Mouse (Mus musculus) heart, postnatal 0 days (tissue): ENCODE data around the gene Gm33543. TPM values are rescaled to one million over a fixed set of nuclear protein-coding genes. Genes with fewer than 3 reads are reported as not detected.

ENCODE experiments used
- ATAC-seq: fragments of 200-750 bp; cut with Nextera tagmentation; 2 replicates; pipeline ENCODE4 v1.8.0; 2017; ENCODE audit warnings: low read depth, moderate number of reproducible peaks, moderate library complexity; ENCODE audit not compliant: insufficient read depth
- DNase-seq: peaks from one replicate; pipeline ENCODE4 v3.0.0-alpha.2; 2016; ENCODE audit warnings: low spot score
- H3K27ac ChIP-seq: fragments of 300-500 bp; sonication (generic); 2 replicates; pipeline ENCODE4 v1.5.1; 2014; ENCODE audit warnings: low read depth, mild to moderate bottlenecking
- H3K27me3 ChIP-seq: fragments of 300-500 bp; sonication (generic); 2 replicates; pipeline ENCODE4 v1.6.1; 2014; ENCODE audit warnings: low read length, mixed read lengths; ENCODE audit not compliant: control insufficient read depth, insufficient read depth
- H3K36me3 ChIP-seq: fragments of 300-500 bp; sonication (generic); replicated peaks from 2 replicates; pipeline ENCODE4 v1.6.1; 2014; ENCODE audit warnings: low read length, mixed read lengths; ENCODE audit not compliant: control insufficient read depth, insufficient read depth
- H3K4me1 ChIP-seq: fragments of 300-500 bp; sonication (generic); 2 replicates; pipeline ENCODE4 v1.6.1; 2014; ENCODE audit warnings: antibody characterized with exemption; ENCODE audit not compliant: control insufficient read depth, insufficient read depth
- H3K4me2 ChIP-seq: fragments of 300-500 bp; sonication (generic); 2 replicates; pipeline ENCODE4 v1.6.1; 2014; ENCODE audit warnings: low read depth, mild to moderate bottlenecking, low read length, moderate library complexity
- H3K4me3 ChIP-seq: fragments of 300-500 bp; sonication (generic); 2 replicates; pipeline ENCODE4 v1.5.1; 2014; ENCODE audit warnings: low read depth, low read length
- H3K9ac ChIP-seq: fragments of 300-500 bp; sonication (generic); replicated peaks from 2 replicates; pipeline ENCODE4 v1.6.1; 2014; ENCODE audit warnings: low read depth, low read length, mixed read lengths
- H3K9me3 ChIP-seq: fragments of 300-500 bp; sonication (generic); replicated peaks from 2 replicates; pipeline ENCODE4 v1.6.1; 2016; ENCODE audit warnings: low read length; ENCODE audit not compliant: control insufficient read depth
- CTCF ChIP-seq: IDR thresholded peaks from 2 replicates; pipeline ENCODE4 v1.5.1; 2016; ENCODE audit warnings: antibody characterized with exemption, control low read depth, low read depth
- EP300 ChIP-seq: IDR thresholded peaks from 2 replicates; pipeline ENCODE4 v1.6.1; 2016; ENCODE audit warnings: antibody characterized with exemption, low read depth
- WGBS: fragments of 180-500 bp; shearing (Covaris S2); extraction: QIAGEN DNeasy Blood & Tissue Kit; methylation state at CpG from one replicate; pipeline ENCODE4 v1.1.7; 2014; 5-methylcytosine and 5-hydroxymethylcytosine counted together
- polyA plus RNA-seq: library from polyadenylated mRNA; unstranded; fragments of >200 nt; fragmentation: Nextera tagmentation; extraction: Ambion mirVana; gene quantifications from 2 replicates; pipeline ENCODE4 v1.2.1, GENCODE M21; 2015
- total RNA-seq: library from RNA; depleted of rRNA; stranded (reverse); fragments of >200 nt; gene quantifications from 2 replicates; pipeline ENCODE4 v1.2.3, GENCODE M21; 2014; ENCODE audit warnings: low replicate concordance

The Gm33543 gene
- total and polyA plus RNA-seq, 2 experiments from 2014 or later: 0.55 TPM; not detected in 1

DNA sequence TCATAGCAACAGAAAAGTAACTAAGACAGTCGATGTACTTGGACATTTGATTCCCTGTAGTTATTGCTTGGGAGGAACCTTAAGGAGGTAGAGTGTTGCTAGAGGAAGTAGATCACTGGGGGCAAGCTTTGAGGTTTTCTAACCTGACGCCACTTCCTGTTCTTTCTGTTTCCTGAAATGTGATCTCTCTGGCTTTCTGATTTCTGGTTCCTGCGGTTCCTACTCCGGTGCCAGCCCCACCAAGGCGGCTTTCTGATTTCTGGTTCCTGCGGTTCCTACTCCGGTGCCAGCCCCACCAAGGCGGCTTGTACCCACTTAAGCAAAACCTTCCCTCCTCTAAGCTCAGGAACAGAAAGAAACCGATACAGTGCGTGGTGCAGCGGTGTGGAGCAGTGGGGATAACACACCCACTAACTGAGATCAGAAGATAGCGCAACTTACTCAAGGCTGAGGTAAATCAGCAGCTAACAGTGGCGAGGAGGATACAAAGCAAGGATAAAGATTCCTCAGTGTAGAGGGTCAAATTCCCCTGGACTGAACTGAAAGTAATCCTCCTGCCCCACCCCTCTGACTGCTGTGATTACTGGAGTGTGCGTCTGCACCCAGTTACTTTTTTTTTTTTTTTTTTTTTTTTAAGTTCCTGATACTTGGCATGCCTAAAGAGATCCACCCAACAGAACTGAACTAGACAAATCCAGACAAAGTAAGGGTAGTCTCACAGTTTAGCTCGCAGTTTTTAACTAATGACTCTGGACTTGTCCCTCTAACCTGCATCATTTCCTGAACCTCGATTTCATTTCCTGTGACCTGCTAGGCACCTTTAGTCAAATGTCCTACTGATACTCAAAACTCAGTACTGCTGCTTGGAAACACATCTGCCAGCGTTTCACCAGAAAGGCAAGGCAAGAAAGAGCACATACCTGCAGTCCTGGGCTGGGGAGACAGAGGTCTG lies 37.5 kb upstream of the Gm33543 start:
- Histone ChIP-seq H3K4me3 (no peak overlapping the region), H3K9ac (no peak overlapping the region), H3K36me3 (no peaks in the 10 kb centered on the region), H3K4me2 (no peak overlapping the region), H3K4me1 (no peaks in the 10 kb centered on the region), H3K9me3 (no peaks in the 10 kb centered on the region), H3K27ac (no peak overlapping the region), H3K27me3 (no peaks in the 10 kb centered on the region)
- WGBS: 80% methylated on average over 17 of the region's 17 CpGs
- TF ChIP-seq CTCF (no peak), EP300 (no peak)
- DNase-seq: no peak
- no peak for ATAC-seq

DNA sequence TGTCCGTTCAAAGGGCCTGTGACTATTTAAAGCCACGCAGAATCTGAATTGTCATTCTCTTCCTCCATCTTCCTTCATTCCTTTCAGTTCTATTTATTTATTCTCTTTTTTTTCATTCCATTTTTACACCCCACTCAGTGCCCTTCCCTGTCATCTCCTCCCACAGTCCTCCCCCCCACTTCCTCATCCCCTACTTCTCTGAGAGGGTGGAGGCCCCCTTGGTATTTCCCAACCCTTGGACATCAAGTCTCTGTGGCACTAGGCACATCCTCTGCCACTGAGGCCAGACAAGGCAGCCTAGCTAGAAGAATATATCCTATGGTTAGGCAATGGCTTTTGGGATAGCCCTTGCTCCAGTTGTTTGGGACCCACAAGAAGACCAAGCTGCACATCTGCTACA lies 28.1 kb upstream of the Gm33543 start:
- H3K4me1 ChIP-seq: no peaks in the 10 kb centered on the region
- ATAC-seq (no peak), DNase-seq (no peak)
- no peak overlapping the region for H3K27ac ChIP-seq
- no peak for TF ChIP-seq CTCF
- TF ChIP-seq EP300: no peak
- H3K27me3 ChIP-seq: no peaks in the 10 kb centered on the region
- H3K9me3 ChIP-seq: no peaks in the 10 kb centered on the region
- H3K4me3 ChIP-seq: no peak overlapping the region
- H3K9ac ChIP-seq: no peak overlapping the region
- WGBS: 84% methylated on average over 2 of the region's 2 CpGs
- no peaks in the 10 kb centered on the region for H3K36me3 ChIP-seq
- no peak overlapping the region for H3K4me2 ChIP-seq

DNA sequence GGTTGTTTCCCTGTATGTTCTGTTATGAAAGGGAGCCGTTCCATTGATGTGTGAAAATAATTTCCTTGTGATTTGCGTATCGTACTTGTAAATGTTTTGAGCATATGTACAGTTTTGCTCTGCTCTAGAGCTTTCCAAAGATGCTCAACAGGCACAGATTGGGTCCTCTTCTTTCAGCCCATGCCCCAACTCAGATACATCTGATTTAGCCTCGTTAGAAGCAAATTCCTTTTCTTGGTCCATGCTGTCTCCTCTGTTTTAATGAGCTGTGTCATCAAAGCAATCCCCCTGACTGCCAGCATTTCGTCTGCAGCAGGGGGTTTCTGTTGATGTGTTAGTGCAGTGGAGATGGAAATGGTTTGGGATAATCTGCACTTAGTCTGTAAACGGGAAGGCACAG lies 25.6 kb upstream of the Gm33543 start:
- DNase-seq: no peak
- H3K27ac ChIP-seq: no peak overlapping the region
- no peak overlapping the region for H3K4me2 ChIP-seq
- WGBS: 75% methylated on average over 6 of the region's 6 CpGs
- H3K9ac ChIP-seq: no peak overlapping the region
- ATAC-seq: no peak
- no peak for TF ChIP-seq EP300
- H3K4me3 ChIP-seq: no peak overlapping the region
- H3K4me1 ChIP-seq: peaks cover 9% of the 10 kb centered on the region; the same call in 1 of the 2 replicates
- no peaks in the 10 kb centered on the region for H3K36me3 ChIP-seq
- no peaks in the 10 kb centered on the region for H3K27me3 ChIP-seq
- no peaks in the 10 kb centered on the region for H3K9me3 ChIP-seq

DNA sequence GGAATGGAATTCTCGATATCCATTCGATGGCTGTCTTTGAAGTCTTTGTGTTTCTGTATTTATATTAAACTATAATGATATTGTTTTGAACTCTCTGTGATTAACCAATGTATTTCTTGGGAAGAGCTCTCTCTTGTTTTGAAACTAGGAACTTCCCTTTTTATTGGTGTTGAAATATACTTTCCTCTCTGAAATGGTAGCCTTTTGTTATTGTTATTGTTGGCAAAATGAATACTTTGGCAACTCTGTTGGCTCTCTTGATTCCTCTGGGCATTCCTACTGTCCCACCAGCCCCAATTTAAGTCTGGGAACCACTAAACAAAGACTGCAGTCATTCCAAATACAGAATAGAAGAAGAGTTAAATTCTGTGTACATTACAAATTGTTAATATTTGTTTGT lies 24.9 kb upstream of the Gm33543 start:
- H3K4me1 ChIP-seq: peaks cover 9% of the 10 kb centered on the region; the same call in 1 of the 2 replicates
- H3K27me3 ChIP-seq: no peaks in the 10 kb centered on the region
- H3K27ac ChIP-seq: no peak overlapping the region
- H3K9ac ChIP-seq: no peak overlapping the region
- H3K36me3 ChIP-seq: no peaks in the 10 kb centered on the region
- no peak overlapping the region for H3K4me2 ChIP-seq
- TF ChIP-seq EP300 (no peak), CTCF (no peak)
- DNase-seq (no peak), ATAC-seq (no peak)
- WGBS: 78% methylated on average over 2 of the region's 2 CpGs
- H3K4me3 ChIP-seq: no peak overlapping the region
- no peaks in the 10 kb centered on the region for H3K9me3 ChIP-seq

DNA sequence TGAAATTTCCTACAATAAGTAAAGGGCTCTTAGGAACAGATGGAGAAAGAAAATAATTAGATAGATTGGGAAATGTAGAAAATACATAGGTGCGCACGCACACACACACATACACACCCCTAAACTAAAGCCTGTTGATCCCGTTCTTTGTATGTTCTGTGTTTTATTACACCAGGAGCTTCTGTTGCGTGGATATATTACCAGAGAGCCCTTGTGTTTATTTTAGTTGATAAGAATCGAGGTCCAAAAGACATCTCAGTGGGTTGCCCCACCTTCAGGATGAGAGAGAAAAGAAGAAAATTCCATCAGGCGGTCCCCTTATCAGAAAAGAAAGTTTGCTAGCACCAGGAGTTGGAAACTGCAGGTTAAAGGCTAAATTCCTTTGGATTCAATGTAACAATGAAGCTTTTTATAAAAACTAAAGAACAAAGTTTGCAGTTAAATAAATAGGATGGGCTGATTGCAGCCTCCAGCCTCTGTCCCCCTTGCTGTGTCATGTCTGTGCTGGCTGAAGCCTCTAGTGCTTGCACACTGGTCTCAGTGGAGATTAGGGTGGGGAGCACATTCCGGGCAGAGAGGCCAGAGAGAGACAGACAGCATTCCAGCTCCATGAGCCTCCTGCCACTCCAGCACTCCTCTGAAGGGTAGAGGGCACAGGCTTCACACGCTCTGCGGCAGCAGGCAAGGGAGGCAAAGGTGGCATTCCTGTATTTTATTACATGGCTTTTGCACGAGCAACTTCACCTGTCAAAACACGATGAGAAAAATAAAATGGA lies 21.8 kb upstream of the Gm33543 start:
- DNase-seq: peak; percentile 80
- Histone ChIP-seq H3K4me1 (peaks cover 9% of the 10 kb centered on the region; the same call in 1 of the 2 replicates), H3K27me3 (no peaks in the 10 kb centered on the region), H3K27ac (peak overlapping the region; percentile 63), H3K4me2 (no peak overlapping the region), H3K36me3 (no peaks in the 10 kb centered on the region), H3K9me3 (no peaks in the 10 kb centered on the region), H3K4me3 (no peak overlapping the region), H3K9ac (no peak overlapping the region)
- 40% methylated on average over 11 of the region's 11 CpGs for WGBS
- no peak for TF ChIP-seq EP300
- no peak for TF ChIP-seq CTCF
- peak; percentile 93 for ATAC-seq
